Mouse (Mus musculus): Measurements from ENCODE around the gene Apoc2.
A peak's percentile ranks its signal among the peaks of the same experiment; 100 is the strongest.

The Apoc2 gene

DNA sequence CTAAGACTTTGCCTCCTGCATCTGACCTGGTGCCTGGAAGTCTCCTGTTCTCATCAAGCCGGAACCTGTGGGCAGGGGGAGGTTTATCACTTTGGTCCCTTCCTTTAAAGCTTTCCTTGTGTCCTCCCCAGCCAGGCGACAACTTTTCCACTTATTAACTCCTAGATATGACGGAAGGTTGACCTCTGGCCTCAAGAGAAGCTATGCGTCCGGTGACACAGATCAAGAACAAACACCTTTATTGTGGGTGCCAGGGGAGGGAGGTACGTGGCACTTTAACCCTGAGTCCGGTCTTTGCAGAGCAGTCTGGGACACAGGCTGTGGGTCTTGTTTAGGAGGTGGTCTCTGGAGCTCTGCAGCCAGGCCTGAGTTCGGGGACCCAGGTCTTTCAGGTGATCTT, at the start of gene Apoc2:
Gene Apoc2 (minus strand): TSS at position 70 of the 400 bp plus-strand sequence.
- DNase-seq (ENCODE audit: low read depth), result no peak

DNA sequence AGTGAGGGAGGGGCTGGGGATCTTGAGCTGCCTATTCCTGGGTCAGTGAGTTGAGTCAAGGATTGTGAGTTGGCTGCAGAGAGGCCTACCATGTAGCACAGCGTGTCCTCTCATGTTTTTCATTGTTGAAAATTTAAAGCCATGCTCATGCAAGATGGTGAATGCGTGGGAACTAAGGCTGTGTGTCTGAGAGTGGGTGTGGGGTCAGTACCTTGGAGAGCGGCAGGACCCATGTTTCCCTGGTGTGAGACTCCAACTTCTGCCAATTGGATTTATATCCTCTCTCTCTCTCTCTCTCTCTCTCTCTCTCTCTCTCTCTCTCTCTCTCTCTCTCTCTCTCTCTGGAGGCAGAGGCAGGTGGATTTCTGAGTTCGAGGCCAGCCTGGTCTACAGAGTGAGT, 48.8 kb upstream of the Apoc2 start:
- no peak for DNase-seq (ENCODE audit: low read depth)

DNA sequence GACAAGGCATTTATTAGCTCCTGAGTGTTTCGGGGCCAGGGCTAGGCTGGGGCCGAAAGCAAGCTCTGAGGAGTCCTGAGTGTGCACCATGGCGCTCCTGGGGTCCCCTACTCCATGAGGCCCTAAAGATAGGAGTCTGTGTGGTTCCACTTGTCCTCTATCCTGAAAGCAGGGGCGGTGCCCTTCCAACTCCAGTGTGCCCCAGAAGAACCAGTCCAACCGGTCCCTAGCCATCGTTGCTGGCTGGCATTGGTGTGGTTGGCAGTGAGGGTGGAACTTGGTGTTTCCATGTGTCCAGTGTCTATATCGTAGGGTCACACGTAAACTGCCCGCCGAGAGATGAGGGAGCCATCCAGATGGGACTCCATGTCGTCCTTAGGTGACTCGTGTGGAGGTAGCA, 46.4 kb upstream of the Apoc2 start:
- DNase-seq (ENCODE audit: low read depth), result no peak

DNA sequence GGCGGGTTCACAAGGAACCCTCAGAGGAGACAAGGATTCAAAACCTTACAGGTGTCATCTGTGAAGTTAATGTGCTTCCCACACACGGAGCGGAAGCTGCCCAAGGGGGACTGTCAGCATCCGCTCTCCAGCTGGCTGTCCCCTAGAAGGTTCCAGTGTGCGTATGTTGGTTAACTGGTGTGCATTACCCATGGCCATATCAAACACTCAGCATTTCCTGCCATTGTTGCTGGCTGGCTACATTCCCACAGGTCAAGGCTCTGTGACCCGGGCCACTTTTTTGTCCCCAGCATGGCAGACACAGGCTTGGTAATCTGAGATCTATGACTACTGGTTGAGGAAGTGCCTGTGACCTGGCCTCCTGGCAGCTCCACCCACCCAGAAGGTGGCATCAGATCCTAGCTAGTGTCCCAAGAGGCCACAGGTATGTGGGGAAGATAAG, 45.0 kb upstream of the Apoc2 start:
- DNase-seq (ENCODE audit: low read depth), result no peak

DNA sequence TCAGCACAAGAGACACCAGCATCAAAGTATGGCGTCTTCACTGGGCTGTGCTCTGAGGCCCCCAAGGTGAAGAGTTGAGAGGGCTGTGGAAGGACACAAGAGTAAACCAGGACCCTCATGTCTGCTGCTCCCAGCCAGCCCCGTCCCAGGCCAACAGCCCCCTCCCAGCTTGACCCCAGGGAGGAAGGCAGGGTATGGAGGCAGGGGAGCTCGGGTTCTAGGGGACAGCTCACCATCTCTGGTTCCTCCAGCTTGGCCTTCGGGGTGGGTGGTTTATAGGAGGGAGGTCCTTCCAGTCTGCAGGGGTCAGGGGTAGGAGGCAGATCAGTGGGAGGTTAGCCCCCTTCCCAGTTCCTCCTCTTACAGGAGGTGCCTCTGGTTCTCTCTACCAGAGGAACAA, 41.5 kb upstream of the Apoc2 start:
- DNase-seq (ENCODE audit: low read depth), result no peak

DNA sequence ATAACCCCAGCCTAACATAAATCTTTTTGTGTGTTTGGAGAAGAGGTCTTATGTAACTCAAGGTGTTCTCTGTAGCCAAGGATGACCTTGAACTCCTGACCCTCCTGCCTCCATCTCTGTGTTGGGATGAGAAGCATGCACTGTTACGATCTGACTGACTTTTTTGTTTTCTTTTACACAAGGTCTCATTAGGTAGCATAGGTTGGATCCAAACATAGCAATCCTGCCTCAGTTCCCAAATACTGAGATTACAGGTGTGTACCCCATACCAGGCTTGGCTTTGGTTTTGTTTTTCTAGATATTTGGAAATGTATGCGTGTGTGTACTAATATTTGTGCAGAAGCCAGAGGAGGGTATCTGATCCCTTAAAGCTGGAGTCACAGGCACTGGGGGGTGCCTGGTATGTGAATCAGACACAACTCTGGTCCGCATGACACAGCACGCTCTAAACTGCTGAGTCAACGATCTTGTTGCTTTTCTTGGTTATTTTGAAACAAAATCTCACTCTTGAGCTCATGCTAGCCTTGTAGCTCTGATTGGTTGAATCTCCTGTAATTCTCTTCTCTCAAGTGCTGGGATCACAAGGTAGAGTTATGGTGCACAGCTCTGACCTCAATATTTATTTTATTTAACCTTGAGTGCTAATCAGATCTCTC, 40.7 kb upstream of the Apoc2 start:
- no peak for DNase-seq (ENCODE audit: low read depth)

DNA sequence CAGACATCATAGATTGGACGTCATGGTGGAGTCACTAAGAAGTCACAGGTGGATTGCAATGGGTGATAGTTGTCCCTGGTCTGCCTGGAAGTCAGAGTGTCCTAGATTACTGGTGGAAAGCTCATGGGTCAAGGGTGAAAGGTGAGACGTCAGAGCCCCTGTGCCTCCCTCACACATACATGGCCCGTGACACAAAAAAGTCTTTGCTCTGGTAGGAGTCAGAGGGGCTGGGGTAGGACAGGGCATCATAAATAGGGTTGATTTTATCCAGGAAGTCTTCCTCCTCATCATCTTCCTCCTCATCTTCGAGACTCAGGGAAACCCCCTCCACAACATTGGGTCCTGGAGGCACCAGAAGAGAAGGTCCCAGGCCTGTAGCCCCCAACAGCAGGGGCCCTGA, 39.6 kb upstream of the Apoc2 start:
- no peak for DNase-seq (ENCODE audit: low read depth)

DNA sequence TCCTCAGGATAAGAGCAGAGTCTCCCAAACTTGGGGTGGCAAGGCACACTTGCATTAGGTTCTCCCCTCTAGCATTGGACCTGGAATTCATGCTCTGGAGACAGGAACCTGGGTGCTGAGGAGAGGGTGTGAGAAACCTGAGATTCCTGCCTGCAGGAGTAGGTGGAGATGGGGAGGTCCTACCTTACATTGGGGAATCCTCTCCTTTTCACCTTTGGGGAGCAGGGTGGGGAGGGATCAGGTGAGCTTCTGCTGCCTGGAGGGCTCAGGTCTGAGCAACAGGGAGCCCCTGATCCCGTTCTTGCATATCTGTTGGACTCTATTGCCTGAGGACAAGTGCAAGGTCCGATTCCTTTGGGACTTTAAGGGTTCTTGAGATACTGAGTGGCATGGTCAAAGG, 39.1 kb upstream of the Apoc2 start:
- DNase-seq (ENCODE audit: low read depth), result no peak

DNA sequence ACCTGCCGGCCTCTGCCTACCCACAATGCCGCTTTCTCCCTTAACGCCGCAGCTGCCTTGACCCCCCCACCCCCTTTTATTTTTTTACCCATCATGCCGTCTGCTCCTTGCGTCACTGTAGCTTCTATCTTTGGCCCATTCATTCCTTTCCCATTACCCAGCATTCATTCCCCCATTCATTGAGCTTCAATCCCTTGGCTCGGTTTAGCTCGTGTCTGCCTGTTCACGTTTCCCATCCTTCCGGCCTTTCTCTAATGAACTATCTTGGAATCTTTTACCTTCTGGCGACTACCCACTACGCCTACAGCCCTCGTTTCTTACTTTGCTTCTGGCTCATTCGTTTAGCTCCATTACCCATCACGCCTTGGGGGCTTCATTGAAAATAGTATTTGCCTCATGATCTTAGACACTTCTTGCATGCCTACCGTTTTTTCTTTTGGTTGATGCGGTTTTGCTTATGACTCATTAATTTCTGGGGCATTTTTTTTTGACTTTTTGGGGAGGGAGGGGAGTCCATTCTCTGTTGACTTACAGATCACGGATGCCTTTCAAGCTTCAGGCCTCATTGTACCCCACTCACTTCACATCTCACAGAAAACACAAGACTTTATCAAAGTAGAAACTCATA, 38.4 kb upstream of the Apoc2 start:
- DNase-seq (ENCODE audit: low read depth), result no peak

DNA sequence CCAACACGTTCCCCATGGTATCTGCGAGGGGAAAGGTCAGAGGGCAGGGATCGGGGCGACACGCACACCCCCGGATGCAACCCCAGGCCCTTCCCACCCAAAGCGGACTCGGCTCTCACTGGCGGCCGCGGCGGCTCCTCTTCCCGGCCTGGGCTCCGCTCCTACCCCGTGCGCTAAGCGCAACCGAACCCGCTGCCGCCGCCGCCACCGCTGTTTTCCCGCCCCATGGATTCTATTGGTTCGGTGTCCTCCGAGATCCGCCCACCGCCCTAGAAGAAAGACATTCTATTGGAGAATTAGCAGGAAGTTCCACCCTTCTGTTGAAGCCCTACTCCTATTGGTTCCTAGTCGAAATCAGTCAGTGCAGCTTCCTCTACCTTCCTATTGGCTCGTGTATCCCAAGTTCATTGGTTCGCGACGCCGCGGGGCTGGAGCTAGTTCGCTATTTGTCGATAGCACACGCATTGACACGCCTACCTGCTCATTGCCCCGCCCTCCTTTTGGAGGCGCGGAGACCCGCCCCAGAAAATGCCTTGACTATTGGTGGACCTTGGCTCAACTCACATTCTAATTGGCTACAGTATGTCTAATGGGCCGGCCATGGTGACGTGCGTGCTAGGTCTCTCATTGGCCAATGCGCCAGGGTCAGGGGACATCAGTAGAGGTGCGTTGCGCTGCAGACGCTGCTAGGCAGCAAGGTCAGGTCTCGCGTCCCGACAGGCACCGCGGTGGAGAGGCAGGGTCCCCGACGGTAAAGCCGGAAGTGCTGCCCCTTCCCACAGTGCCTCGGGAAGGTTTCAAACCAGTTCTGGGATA, 37.7 kb upstream of the Apoc2 start, which contains the start of gene Tomm40:
Gene Tomm40 (minus strand): TSS at position 200 of the 816 bp plus-strand sequence.
- DNase-seq (ENCODE audit: low read depth), result peak; percentile 100

DNA sequence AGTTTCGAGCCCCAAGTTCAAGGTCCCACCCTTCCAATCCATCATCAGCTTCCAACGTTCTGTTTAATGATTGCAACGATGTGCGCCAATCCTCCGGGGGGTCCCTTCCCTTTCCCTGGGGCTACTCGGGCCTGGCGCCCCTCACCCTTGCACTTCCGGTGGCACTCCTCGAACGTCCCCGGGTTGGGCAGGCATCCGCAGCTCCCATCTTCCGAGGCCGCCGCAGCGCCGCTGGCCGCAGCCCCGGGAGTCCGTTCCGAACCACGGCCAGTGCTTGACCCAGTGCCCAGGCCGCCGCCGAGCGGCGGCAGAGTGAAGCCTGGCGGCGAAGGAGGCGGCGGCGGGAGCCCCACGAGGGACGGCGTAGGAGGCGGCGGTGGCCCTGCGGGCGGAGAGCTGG, 37.1 kb upstream of the Apoc2 start:
- DNase-seq (ENCODE audit: low read depth), result no peak

DNA sequence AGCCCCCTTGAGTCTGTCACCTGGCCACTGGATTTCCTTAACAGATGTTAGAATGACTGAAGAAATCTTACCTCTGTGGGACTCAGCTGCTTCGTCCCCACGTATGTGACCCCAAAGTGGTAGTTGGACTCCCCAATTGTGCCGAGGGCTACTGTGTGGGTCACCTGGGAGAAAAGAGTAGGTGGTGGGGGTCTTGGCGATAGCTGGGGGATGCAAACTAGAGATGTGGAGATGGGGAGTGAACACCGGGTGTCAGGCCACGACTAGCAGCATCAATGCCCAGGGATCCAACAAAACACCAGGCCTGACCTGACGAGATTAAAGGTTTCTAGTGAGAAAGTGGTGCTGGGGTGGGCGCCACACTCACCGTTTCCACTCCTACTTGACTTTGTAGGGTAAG, 35.9 kb upstream of the Apoc2 start:
- DNase-seq (ENCODE audit: low read depth), result no peak

DNA sequence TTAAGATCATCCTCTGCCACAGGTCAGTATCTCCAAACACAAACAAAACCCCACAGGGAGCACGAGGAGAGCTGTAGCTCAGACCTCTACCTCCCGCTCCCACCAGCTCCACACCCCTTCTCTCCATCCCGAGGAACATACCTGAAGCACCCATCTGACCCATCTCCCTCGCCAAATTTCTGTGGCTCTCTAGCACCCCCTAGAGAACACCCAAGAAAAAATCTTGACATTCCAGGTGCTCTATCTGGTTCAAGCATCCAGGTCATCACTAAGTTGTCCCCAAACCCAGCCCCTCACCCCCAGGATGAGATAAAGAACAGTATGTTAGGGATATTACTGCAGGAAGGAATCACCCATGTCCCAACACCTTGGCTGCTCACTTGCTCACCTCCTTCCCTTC, 35.5 kb upstream of the Apoc2 start:
- no peak for DNase-seq (ENCODE audit: low read depth)

DNA sequence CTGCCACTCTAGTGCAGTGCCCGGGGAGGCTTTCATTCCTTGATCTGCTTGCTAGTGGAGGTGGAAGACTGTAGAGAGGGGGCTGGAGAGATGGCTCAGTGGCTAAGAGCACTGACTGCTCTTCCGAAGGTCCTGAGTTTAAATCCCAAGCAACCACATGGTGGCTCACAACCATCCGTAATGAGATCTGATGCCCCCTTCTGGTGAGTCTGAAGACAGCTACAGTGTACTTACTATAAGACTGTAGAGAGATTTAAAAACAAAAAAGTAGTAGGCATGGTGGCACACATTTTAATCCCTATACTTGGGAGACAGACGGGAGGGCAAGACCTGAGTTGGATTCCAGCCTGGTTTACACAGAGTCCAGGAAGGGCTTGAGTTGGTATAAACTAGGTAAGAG, 34.7 kb upstream of the Apoc2 start:
- no peak for DNase-seq (ENCODE audit: low read depth)

DNA sequence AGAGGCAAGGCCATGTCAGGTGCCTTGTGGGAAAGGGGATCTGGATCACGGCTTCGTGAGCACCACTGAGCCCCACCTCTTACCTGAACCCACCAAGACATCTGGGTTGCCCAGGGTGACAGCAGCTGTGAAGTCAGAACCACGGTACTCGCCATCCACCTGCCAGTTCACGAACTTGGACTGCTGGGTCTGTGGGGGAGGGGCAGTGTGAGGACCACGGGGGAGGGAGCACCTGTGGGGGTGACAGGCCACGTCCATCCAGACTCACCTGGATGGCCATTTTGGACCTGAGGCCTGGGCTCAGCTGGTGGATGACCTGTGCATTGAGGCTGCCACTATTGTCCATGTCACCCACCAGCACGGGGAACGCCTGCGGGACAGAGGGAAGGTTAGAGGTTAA, 32.9 kb upstream of the Apoc2 start:
- DNase-seq (ENCODE audit: low read depth), result no peak

DNA sequence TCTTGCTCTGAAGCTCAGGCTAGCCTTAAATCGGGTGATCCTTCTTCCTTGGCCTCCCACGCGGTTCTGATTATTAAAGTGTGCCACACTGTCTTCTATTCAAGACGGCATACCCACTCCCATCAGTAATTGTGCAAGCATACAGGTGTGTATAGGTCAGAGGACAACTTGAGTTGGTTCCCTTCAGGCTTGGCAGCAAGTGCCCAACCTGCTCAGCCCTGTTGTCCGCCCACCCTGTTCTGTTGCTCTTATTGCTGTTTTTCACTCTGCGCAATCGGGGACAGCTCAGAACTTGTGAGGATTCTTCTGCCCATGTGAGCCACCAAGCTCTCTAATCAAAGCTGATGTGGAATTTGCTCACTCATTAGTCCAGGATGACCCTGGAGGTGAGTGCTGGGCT, 27.5 kb upstream of the Apoc2 start:
- no peak for DNase-seq (ENCODE audit: low read depth)

DNA sequence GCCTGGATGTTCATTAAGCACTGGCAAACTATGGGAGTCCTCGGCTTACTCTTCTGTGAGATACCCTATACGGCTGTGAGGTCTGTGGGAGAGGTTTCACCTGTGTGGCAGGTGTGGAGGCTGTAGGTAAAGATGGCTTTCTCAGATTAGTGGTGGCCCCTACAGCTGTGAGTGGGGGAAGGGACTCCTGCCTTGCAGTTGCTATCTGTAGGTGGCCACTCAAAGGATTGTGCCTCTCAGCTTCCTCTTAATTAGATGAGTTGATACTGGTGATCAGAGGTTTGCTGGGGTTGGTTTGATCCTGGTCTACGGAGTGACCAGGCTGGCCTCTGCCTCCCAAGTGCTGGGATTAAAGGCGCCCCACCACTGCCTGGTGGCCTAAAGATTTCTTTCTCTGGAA, 26.7 kb upstream of the Apoc2 start:
- no peak for DNase-seq (ENCODE audit: low read depth)

DNA sequence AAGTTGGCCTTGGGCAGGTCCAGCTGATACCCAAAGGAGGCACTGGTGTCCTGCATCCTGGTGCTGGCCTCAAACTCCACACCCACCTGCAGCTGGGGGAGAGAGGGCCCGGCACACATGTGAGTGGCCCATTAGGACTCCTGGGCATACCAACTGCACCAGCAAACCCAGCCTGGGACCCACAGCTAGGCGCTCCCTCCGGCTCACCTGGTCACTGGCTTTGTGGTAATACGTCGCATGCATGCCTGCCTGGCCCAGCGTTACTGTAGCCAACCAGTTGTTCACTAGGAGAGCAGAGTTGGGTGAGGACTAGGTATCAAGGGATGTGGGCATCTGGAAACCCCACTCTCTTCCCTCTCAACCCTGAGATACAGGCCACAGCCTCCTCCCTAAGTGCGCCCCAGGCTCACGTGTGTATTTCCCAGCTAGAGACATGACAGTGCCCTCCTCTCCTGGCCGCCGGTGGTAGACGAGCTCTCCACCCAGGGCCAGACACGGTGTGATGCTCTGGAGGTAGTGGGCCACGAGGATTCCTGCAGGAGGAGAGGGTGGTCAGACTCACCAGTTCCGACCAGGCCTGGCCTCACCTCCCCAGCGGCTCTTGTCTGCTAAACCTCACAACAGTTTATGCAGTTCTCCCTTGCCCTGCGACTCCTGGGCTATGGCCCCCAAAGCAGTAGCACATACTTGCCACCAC, 25.3 kb upstream of the Apoc2 start:
- no peak for DNase-seq (ENCODE audit: low read depth)

DNA sequence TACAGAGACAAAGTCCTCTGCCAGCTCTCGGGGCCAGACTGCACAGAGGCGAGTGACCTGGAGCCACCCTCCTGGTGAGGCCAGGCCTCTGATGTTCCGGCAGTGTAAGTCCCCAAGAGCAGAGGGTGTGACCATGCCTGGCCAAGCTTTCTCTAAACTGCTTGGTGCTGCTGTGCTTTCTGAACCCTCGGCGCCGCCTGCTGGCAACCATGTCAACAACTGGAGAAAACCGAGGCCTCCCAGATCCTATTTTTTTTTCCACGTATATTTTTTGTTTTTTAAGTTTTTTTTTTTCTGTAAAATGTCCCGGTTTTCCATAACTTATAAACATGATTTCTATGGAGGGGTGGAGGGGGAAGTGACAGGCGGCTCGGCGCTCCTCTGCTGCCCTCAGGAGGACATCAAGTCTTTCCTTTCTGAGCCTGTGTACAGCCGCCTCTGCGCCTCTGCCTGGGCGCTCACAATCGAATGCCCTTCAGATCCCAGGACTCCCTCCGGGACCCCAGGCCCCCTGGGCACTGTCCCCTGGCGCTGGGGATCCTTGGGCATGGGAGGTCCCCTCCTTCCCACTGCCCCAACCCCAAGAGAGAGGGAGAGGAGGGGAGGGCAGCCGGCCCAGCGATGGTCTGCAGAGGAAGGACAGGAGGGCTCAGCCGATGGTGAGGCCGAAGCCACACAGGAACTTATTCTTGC, 23.5 kb upstream of the Apoc2 start:
- peak; percentile 57 for DNase-seq (ENCODE audit: low read depth)

DNA sequence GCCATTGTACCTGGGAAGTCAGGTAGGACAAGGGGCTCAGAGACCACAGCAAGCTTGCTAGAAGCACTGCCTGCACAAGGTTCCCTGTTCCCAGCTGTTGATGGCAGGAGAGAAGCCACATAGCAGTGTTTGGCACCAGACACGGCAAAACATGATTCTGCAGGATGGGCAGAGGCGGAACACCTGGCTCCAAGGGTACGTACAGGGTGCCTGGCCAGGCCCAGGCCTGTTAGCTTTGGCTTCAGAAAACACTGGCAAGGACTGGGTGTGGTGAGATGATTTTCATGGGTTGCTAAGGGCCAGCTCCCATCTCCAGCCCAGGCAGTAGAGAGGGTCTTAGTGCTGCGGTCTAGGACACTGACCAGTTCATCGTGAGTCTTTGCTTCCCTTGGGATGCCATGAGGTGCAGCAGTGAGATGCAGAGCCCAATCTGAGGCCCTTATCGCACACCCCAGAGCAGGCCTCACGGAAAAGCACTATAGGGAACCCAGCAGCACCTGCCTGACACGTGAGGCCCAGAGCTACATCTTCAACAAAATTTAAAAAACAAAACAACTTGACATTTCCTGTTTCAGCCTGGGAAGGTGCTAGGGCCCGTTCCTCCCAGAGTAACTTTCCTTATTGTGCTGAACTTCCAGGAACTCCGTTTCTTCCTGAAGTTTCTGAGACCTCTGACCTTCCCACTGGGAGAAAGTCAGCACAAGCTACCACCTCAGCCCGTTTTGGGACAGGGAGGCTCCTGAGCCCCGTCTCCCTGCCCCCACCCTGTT, 22.7 kb upstream of the Apoc2 start:
- DNase-seq (ENCODE audit: low read depth), result no peak

DNA sequence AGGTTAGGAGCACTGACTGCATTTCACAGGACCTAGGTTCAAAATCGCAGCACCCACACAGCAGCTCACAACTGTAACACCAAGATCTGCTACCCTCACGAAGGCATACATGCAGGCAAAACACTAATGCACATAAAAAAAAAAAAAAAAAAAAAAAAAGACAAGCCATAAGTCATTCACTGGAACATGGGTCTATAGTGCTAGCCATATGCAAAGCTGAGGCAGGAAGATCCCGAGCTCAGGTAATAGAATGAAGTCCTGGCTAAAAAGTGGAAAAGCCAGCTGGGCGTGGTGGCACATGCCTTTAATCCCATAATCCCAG, 22.0 kb upstream of the Apoc2 start:
- no peak for DNase-seq (ENCODE audit: low read depth)
